Mouse (Mus musculus) midbrain, postnatal 0 days (tissue): ENCODE results near the gene Edar. TPM values are rescaled to one million over a fixed set of nuclear protein-coding genes. Genes with fewer than 3 reads are reported as not detected.

Experiments
- ATAC-seq: fragments of 200-750 bp; cut with Nextera tagmentation; 2 replicates; pipeline ENCODE4 v1.8.0; 2017; ENCODE audit warnings: moderate number of reproducible peaks, mild to moderate bottlenecking, moderate TSS enrichment, moderate library complexity; ENCODE audit not compliant: low FRiP score
- DNase-seq: peaks from one replicate; pipeline ENCODE4 v3.0.0-alpha.2; 2015; ENCODE audit warnings: low spot score
- H3K27ac ChIP-seq: fragments of 300-500 bp; sonication (generic); 2 replicates; pipeline ENCODE4 v1.5.1; 2014; ENCODE audit warnings: low read depth, mild to moderate bottlenecking, low read length, mixed read lengths
- H3K27me3 ChIP-seq: fragments of 300-500 bp; sonication (generic); 2 replicates; pipeline ENCODE4 v1.6.1; 2014; ENCODE audit warnings: low read length, control low read depth, mixed read lengths; ENCODE audit not compliant: insufficient read depth
- H3K36me3 ChIP-seq: fragments of 300-500 bp; sonication (generic); 2 replicates; pipeline ENCODE4 v1.6.1; 2014; ENCODE audit warnings: low read length, control low read depth, mixed read lengths; ENCODE audit not compliant: insufficient read depth
- H3K4me1 ChIP-seq: fragments of 300-500 bp; sonication (generic); 2 replicates; pipeline ENCODE4 v1.6.1; 2014; ENCODE audit warnings: mild to moderate bottlenecking, control low read depth, antibody characterized with exemption, low read length, mixed read lengths; ENCODE audit not compliant: insufficient read depth
- H3K4me2 ChIP-seq: fragments of 300-500 bp; sonication (generic); 2 replicates; pipeline ENCODE4 v1.6.1; 2014; ENCODE audit warnings: low read depth, mild to moderate bottlenecking, low read length, mixed read lengths; ENCODE audit not compliant: poor library complexity, severe bottlenecking
- H3K4me3 ChIP-seq: fragments of 300-500 bp; sonication (generic); 2 replicates; pipeline ENCODE4 v1.5.1; 2014; ENCODE audit warnings: low read depth, mild to moderate bottlenecking, low read length, moderate library complexity
- H3K9ac ChIP-seq: fragments of 300-500 bp; sonication (generic); replicated peaks from 2 replicates; pipeline ENCODE4 v1.6.1; 2014; ENCODE audit warnings: mild to moderate bottlenecking, low read length, moderate library complexity, mixed read lengths; ENCODE audit not compliant: poor library complexity, severe bottlenecking
- H3K9me3 ChIP-seq: fragments of 300-500 bp; sonication (generic); 2 replicates; pipeline ENCODE4 v1.6.1; 2016; ENCODE audit warnings: low read length, control low read depth
- CTCF ChIP-seq: IDR thresholded peaks from 2 replicates; pipeline ENCODE4 v1.5.1; 2016; ENCODE audit warnings: antibody characterized with exemption, mild to moderate bottlenecking
- WGBS: fragments of 180-500 bp; shearing (Covaris S2); extraction: QIAGEN DNeasy Blood & Tissue Kit; methylation state at CpG from one replicate; pipeline ENCODE4 v1.1.7; 2014; 5-methylcytosine and 5-hydroxymethylcytosine counted together
- polyA plus RNA-seq: library from polyadenylated mRNA; unstranded; fragments of >200 nt; fragmentation: Nextera tagmentation; extraction: Ambion mirVana; gene quantifications from 2 replicates; pipeline ENCODE4 v1.2.1, GENCODE M21; 2015
- total RNA-seq: library from RNA; depleted of rRNA; stranded (reverse); fragments of >200 nt; gene quantifications from 2 replicates; pipeline ENCODE4 v1.2.3, GENCODE M21; 2014; rRNA removed

Edar gene
- total and polyA plus RNA-seq, 2 experiments from 2014 or later: 0.16 to 0.33 TPM

DNA sequence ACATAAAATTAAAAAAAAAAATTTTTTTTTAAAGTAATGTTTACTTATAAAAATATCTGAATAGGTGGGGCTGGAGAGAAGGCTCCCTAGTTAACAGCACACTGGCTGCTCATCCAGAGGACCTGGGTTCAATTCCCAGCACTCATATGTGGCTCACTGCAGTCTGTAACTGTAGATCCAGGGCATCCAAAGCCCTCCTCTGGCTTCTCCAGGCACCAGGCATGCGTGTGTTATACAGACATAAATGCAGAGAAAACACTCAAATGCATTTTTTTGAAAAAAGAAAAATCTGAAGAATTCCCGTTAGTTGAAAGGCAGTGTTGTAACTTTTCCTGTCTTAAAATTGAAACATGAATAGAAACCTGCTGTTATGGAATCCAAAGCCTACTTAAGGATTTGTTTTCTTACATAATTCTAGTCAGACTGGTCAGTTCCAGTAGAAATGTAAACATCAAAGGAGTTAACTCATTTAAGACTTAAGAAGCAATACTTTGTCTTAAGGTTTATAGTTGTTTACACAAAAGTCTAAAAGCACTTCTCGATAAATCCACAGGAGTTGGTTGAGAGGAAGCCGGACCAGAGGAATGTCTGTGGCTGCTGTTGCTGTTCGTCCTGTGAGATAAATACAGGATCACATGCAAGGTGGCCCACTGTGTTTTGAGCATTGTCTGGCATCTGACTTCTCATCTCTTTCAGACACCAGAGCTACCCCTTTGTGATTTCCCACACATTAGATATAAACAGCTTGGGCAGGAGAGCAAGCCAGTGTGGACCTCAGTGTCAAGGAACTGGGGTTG lies 89.8 kb downstream of the Edar start:
- ATAC-seq (no peak), DNase-seq (no peak)
- H3K4me2 ChIP-seq: no peak overlapping the region
- H3K27ac ChIP-seq: no peak overlapping the region
- no peaks in the 10 kb centered on the region for H3K36me3 ChIP-seq
- no peak for TF ChIP-seq CTCF
- no peaks in the 10 kb centered on the region for H3K4me1 ChIP-seq
- no peak overlapping the region for H3K4me3 ChIP-seq
- 80% methylated on average over 5 of the region's 5 CpGs for WGBS
- H3K9me3 ChIP-seq: 0 out of 2 replicates have a peak, but pooled peaks cover 4% of the 10 kb centered on the region
- no peak overlapping the region for H3K9ac ChIP-seq
- H3K27me3 ChIP-seq: no peaks in the 10 kb centered on the region

DNA sequence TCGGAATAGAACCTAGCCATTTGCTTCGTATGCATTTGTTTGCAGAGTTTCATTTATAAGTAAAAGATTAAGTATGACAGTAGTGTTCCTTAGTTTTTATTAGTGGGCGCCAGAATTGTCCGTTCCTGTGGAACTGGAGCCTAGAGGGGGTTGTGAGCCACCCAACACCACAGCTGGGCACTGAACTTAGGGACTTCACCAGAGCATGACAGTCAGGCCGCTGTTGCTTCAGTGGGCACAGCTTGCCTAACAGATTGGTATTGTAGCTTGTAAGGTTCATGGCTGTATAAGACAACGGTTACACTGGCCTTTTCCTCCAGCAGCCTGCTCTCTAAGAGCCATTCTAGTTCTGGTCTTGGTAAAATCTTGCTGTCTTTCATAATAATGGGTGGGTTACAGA lies 114.9 kb downstream of the Edar start:
- no peak overlapping the region for H3K4me3 ChIP-seq
- ATAC-seq: no peak
- WGBS: 88% methylated on average over 6 of the region's 6 CpGs
- H3K9me3 ChIP-seq: no peaks in the 10 kb centered on the region
- TF ChIP-seq CTCF: no peak
- no peaks in the 10 kb centered on the region for H3K4me1 ChIP-seq
- DNase-seq: no peak
- no peaks in the 10 kb centered on the region for H3K36me3 ChIP-seq
- H3K27ac ChIP-seq: no peak overlapping the region
- no peak overlapping the region for H3K4me2 ChIP-seq
- H3K9ac ChIP-seq: no peak overlapping the region
- H3K27me3 ChIP-seq: no peaks in the 10 kb centered on the region

DNA sequence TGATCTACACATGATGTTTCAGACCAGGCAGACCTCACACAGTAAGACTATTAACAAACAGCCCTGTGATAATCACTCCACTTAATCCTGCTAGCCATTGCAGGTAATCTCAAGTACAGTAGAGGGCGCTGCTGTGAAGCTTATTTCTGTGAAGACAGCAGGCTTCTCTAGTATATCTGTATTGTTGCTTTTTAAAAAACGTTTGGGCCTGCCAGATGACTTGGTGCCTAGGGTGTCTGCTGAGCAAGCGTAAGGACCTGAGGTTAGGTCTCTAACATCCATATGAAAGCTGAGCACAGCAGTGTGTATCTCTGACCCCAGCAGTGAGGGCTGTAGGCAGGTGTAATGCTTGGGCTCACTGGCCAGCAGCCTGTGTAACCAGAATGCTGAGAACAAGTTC lies 115.6 kb downstream of the Edar start:
- TF ChIP-seq CTCF: peak; percentile 87
- Histone ChIP-seq H3K27ac (no peak overlapping the region), H3K9me3 (no peaks in the 10 kb centered on the region), H3K9ac (no peak overlapping the region), H3K36me3 (no peaks in the 10 kb centered on the region), H3K4me1 (no peaks in the 10 kb centered on the region), H3K4me3 (no peak overlapping the region), H3K4me2 (no peak overlapping the region), H3K27me3 (no peaks in the 10 kb centered on the region)
- ATAC-seq: peak; percentile 58; the same call in 1 of the 2 replicates
- peak; percentile 84 for DNase-seq
- WGBS: 13% methylated on average over 3 of the region's 3 CpGs

DNA sequence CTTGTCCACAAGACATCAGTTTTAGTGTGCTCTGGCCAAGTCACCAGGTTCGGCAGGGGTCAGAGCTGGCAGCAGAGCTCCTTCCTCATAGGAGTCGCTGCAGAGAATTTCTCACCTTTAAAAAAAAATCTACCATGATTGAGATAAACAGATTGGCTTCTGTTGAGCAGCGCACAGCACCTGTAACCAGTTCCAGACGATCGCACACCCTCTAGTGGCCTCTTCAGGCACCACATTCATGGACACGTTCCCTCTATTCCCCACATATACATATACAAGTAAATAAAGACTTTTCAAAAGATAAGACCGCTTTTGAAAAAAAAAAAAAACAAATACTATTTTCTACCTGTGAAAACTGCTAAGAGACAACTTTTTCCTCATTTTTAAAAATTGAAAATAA lies 116.4 kb downstream of the Edar start:
- DNase-seq: peak; percentile 50
- 41% methylated on average over 7 of the region's 7 CpGs for WGBS

DNA sequence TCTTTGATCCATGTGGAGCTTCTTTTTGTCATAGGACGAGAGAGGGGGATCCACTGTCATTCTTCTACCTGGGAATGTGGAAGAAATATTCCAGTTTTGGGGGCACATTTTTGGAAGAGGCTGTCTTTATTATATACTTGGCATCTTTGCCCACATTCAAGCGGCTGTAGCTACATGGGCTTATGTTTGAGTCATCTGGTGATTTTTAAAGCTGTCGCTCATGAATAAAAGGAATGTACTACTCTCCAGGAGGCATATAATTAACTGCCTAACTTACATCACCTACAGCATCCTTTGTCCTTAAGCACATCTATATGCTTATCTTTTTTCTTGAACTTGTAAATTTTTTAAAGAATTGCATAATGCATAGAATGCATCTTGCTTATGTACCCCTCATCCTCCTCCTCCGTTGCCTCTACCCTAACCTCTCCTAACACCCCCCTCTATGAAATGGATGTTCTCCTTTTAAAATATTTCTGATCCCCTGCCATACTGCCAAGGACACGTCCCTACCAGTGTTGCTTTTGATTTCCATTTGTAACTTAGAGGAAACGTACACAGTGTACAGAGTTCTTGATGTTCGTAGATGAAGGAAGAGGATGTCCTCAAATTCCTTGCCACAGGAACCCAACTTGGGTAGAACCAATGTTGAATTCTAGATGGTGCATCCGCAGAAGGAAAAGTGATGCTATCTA lies 120.6 kb downstream of the Edar start:
- DNase-seq (no peak), ATAC-seq (no peak)
- H3K9ac ChIP-seq: no peak overlapping the region
- no peak overlapping the region for H3K27ac ChIP-seq
- H3K36me3 ChIP-seq: no peaks in the 10 kb centered on the region
- H3K9me3 ChIP-seq: no peaks in the 10 kb centered on the region
- TF ChIP-seq CTCF: no peak
- no peak overlapping the region for H3K4me3 ChIP-seq
- no peak overlapping the region for H3K4me2 ChIP-seq
- 90% methylated on average over 8 of the region's 8 CpGs for WGBS
- no peaks in the 10 kb centered on the region for H3K27me3 ChIP-seq
- no peaks in the 10 kb centered on the region for H3K4me1 ChIP-seq

More for the DNA sequence above, 116.4 kb downstream of the Edar start:
- Histone ChIP-seq H3K9me3 (no peaks in the 10 kb centered on the region), H3K36me3 (no peaks in the 10 kb centered on the region), H3K4me2 (no peak overlapping the region), H3K9ac (no peak overlapping the region), H3K4me1 (no peaks in the 10 kb centered on the region), H3K27me3 (no peaks in the 10 kb centered on the region), H3K4me3 (no peak overlapping the region), H3K27ac (no peak overlapping the region)
- peak; percentile 59 for TF ChIP-seq CTCF
- ATAC-seq: no peak

Other genes with a start within 250 kb of the Edar start
- 40.0 and 49.7 TPM in 2 replicates for gene Ranbp2, start 228.7 kb downstream of the Edar start, total RNA-seq
- gene Ranbp2, start 228.7 kb downstream of the Edar start, polyA plus RNA-seq: 9.6 and 12.5 TPM in 2 replicates
- gene Ccdc138, start 177.7 kb downstream of the Edar start, total RNA-seq: 2.9 and 5.1 TPM in 2 replicates
- gene Ccdc138, start 177.7 kb downstream of the Edar start, polyA plus RNA-seq: 6.0 and 7.4 TPM in 2 replicates
- gene Gm17542, start 42.6 kb upstream of the Edar start, total RNA-seq: not detected in 2 replicates
- not detected in 2 replicates for gene Gm17542, start 42.6 kb upstream of the Edar start, polyA plus RNA-seq
- 21.5 and 31.9 TPM in 2 replicates for gene Sh3rf3, start 137.7 kb upstream of the Edar start, total RNA-seq
- 2.8 and 4.6 TPM in 2 replicates for gene Sh3rf3, start 137.7 kb upstream of the Edar start, polyA plus RNA-seq